ENCODE assay signal across 13 mouse cellular contexts in the genomic region with DNA sequence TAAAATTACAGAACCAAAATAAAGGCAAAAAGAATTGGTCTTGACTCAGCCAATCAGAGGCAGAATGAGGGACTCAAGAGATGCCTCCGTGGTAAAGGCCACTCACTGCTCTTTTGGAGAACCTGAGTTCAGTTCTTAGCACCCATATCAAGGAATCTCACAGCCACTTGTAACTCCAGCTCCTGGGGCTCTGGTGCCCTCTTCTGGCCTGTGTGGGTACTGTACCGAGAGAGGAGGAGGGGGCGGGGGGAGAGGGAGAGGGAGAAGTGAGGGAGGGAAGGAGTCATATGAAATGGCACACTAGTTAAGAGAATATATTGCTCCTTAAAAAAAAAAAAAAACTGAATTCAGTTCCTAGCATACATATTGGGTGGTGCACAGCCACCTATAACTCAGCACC.
A peak's percentile ranks its signal among the peaks of the same experiment; 100 is the strongest.
DNase-seq lines count a peak whose midpoint lies in the region; ATAC-seq and TF ChIP-seq lines count a peak whose summit lies in the region.
"Had no signal": no experiment of that assay in that cellular context is flagged by ENCODE, and none has a peak within 500 bp of the region (broad histone marks: within the 10 kb centered on the region; RNA-seq: fewer than 3 reads in every experiment).

No protein-coding gene starts in this region.

- no peaks in the 10 kb centered on the region for H3K36me3 ChIP-seq in hindbrain, postnatal 0 days (ENCODE audit: insufficient read depth, low read length)
- H3K36me3 ChIP-seq in hindbrain, embryonic 10.5 days: no peaks in the 10 kb centered on the region
- no peaks in the 10 kb centered on the region for H3K36me3 ChIP-seq in liver, postnatal 0 days (replicated peaks; ENCODE audit: insufficient read depth, low read length)
- H3K36me3 ChIP-seq in liver, embryonic 12.5 days: no peaks in the 10 kb centered on the region
- H3K36me3 ChIP-seq: embryonic facial prominence, embryonic 12.5 days; forebrain, embryonic 10.5 days; limb, embryonic 13.5 days; stomach, embryonic 15.5 days had no signal

- DNase-seq in hindbrain, postnatal 0 days (ENCODE audit: low spot score): no peak
- DNase-seq in hindbrain, embryonic 10.5 days (ENCODE audit: low spot score): no peak
- DNase-seq in liver, postnatal 0 days: no peak
- DNase-seq in ES-CJ7 (ENCODE audit: low read depth, low spot score): peak; percentile 48
- DNase-seq: adrenal gland, adult 8-10 months had no signal

- no peak overlapping the region for H3K27ac ChIP-seq in hindbrain, postnatal 0 days
- no peak overlapping the region for H3K27ac ChIP-seq in hindbrain, embryonic 10.5 days
- no peak overlapping the region for H3K27ac ChIP-seq in liver, postnatal 0 days (ENCODE audit: low read depth)
- H3K27ac ChIP-seq in liver, embryonic 12.5 days: no peak overlapping the region
- no peak overlapping the region for H3K27ac ChIP-seq in cortical plate, adult 2 months (ENCODE audit: insufficient read depth, low read length)
- H3K27ac ChIP-seq: embryonic facial prominence, embryonic 12.5 days; forebrain, embryonic 10.5 days; limb, embryonic 13.5 days; stomach, embryonic 15.5 days had no signal

- no peak overlapping the region for H3K4me3 ChIP-seq in hindbrain, postnatal 0 days (ENCODE audit: low read length)
- H3K4me3 ChIP-seq in hindbrain, embryonic 10.5 days: no peak overlapping the region
- H3K4me3 ChIP-seq in liver, postnatal 0 days (ENCODE audit: low read depth, low read length): no peak overlapping the region
- no peak overlapping the region for H3K4me3 ChIP-seq in liver, embryonic 12.5 days
- no peak overlapping the region for H3K4me3 ChIP-seq in cortical plate, adult 2 months (ENCODE audit: insufficient read depth, low read length)
- H3K4me3 ChIP-seq: embryonic facial prominence, embryonic 12.5 days; forebrain, embryonic 10.5 days; limb, embryonic 13.5 days; stomach, embryonic 15.5 days had no signal

- no peak overlapping the region for H3K9ac ChIP-seq in hindbrain, postnatal 0 days (replicated peaks; ENCODE audit: low read length)
- no peak overlapping the region for H3K9ac ChIP-seq in liver, postnatal 0 days (replicated peaks)
- no peak overlapping the region for H3K9ac ChIP-seq in liver, embryonic 12.5 days
- H3K9ac ChIP-seq: embryonic facial prominence, embryonic 12.5 days; limb, embryonic 13.5 days; stomach, embryonic 15.5 days had no signal

- no peaks in the 10 kb centered on the region for H3K4me1 ChIP-seq in hindbrain, postnatal 0 days (ENCODE audit: insufficient read depth, low read length)
- no peaks in the 10 kb centered on the region for H3K4me1 ChIP-seq in hindbrain, embryonic 10.5 days (replicated peaks)
- no peaks in the 10 kb centered on the region for H3K4me1 ChIP-seq in liver, postnatal 0 days (ENCODE audit: insufficient read depth)
- H3K4me1 ChIP-seq in liver, embryonic 12.5 days: no peaks in the 10 kb centered on the region
- peaks cover 5% of the 10 kb centered on the region for H3K4me1 ChIP-seq in cortical plate, adult 2 months (ENCODE audit: control insufficient read depth, insufficient read depth, low read length)
- H3K4me1 ChIP-seq: embryonic facial prominence, embryonic 12.5 days; forebrain, embryonic 10.5 days; limb, embryonic 13.5 days; stomach, embryonic 15.5 days had no signal

- TF ChIP-seq POLR2A in cortical plate, adult 2 months (IDR thresholded peaks at IDR 0.05; ENCODE audit: extremely low read depth, insufficient read depth, low read length): no peak

- 0 out of 2 replicates have a peak, but pooled peaks cover 2% of the 10 kb centered on the region for H3K9me3 ChIP-seq in hindbrain, postnatal 0 days (ENCODE audit: low read length)
- no peaks in the 10 kb centered on the region for H3K9me3 ChIP-seq in hindbrain, embryonic 10.5 days
- H3K9me3 ChIP-seq in liver, postnatal 0 days (ENCODE audit: low read length): no peaks in the 10 kb centered on the region
- H3K9me3 ChIP-seq in liver, embryonic 12.5 days (replicated peaks): peaks cover 13% of the 10 kb centered on the region; the same call in 1 of the 2 replicates
- H3K9me3 ChIP-seq: stomach, embryonic 15.5 days had no signal

- no peak overlapping the region for H3K4me2 ChIP-seq in hindbrain, postnatal 0 days (ENCODE audit: low read depth, low read length)
- no peak overlapping the region for H3K4me2 ChIP-seq in liver, postnatal 0 days (ENCODE audit: low read depth, low read length)
- no peak overlapping the region for H3K4me2 ChIP-seq in liver, embryonic 12.5 days
- H3K4me2 ChIP-seq: embryonic facial prominence, embryonic 12.5 days; limb, embryonic 13.5 days; midbrain, embryonic 11.5 days; stomach, embryonic 15.5 days had no signal

- H3K27me3 ChIP-seq in hindbrain, postnatal 0 days (ENCODE audit: insufficient read depth, low read length): no peaks in the 10 kb centered on the region
- no peaks in the 10 kb centered on the region for H3K27me3 ChIP-seq in hindbrain, embryonic 10.5 days (ENCODE audit: insufficient read depth, poor library complexity, severe bottlenecking)
- no peaks in the 10 kb centered on the region for H3K27me3 ChIP-seq in liver, postnatal 0 days (ENCODE audit: insufficient read depth, low read length)
- no peaks in the 10 kb centered on the region for H3K27me3 ChIP-seq in liver, embryonic 12.5 days (replicated peaks)
- H3K27me3 ChIP-seq: embryonic facial prominence, embryonic 12.5 days; limb, embryonic 13.5 days; stomach, embryonic 15.5 days had no signal

- no peak for ATAC-seq in hindbrain, postnatal 0 days
- ATAC-seq in liver, postnatal 0 days: no peak
- no peak for ATAC-seq in liver, embryonic 12.5 days
- ATAC-seq in CD4-positive, CD25-positive, alpha-beta regulatory T cell, adult 4 months: no peak

- 88% methylated on average over 3 of the region's 3 CpGs for WGBS in hindbrain, postnatal 0 days
- 86% methylated on average over 3 of the region's 3 CpGs for WGBS in hindbrain, embryonic 10.5 days
- WGBS in liver, postnatal 0 days (ENCODE audit: insufficient replicate concordance): 72% methylated on average over 3 of the region's 3 CpGs
- 73% methylated on average over 3 of the region's 3 CpGs for WGBS in liver, embryonic 12.5 days (ENCODE audit: insufficient replicate concordance)

- TF ChIP-seq EP300 in liver, postnatal 0 days (IDR thresholded peaks at IDR 0.05; ENCODE audit: low read depth): no peak

- TF ChIP-seq CTCF in hindbrain, postnatal 0 days (IDR thresholded peaks at IDR 0.05; ENCODE audit: low read depth): peak; percentile 44; the same call in 1 of the 2 replicates
- 0 out of 2 replicates have a peak, but pooled peaks have one; percentile 10 for TF ChIP-seq CTCF in liver, postnatal 0 days (IDR thresholded peaks at IDR 0.05; ENCODE audit: low read depth)
- 0 out of 2 replicates have a peak, but pooled peaks have one; percentile 9 for TF ChIP-seq CTCF in cortical plate, adult 2 months (IDR thresholded peaks at IDR 0.05; ENCODE audit: extremely low read depth, insufficient read depth, low read length)
